Mouse (Mus musculus): ENCODE data around the gene Ccdc124. TPM values are rescaled to one million over a fixed set of nuclear protein-coding genes. Genes with fewer than 3 reads are reported as not detected.
"Not testable (repeated sequence)": the region's sequence is repeated elsewhere in the genome, so short reads cannot be mapped to it uniquely, and the experiment has no call there.

Ccdc124 gene
- total RNA-seq, 2 experiments from 2014 or later, result 45.2 to 49.4 TPM

DNA sequence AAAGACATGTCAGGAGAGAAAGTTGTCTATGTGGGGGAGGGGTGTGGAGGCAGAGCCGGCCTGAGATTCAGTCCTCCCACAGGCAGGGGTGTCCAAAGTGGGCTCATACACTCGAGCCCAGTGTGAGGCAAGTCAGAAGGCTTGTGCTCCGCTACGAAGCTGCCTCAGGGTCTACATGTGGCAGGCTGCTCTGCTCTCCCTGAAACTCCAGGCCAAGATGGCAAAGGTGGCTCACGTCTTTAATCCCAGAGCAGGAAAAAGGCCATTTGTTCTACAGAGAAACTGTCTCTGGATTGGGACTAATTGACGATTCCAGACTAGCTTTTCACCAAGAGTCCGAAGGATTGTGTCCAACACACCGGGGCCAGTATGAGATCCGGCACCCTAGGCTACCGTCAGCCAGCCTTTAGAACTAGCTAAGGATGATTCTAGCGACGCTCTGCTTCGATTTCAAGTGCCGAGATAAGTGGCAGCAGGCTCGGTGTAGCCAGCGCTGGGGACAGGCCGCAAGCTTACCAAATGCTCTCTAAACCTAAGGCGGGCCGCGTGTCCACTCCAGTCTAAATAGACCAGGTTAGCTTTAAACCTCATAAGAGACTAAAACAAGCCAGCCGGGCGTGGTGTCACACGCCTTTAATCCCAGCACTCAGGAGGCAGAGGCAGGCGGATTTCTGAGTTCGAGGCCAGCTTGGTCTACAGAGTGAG, 22.7 kb upstream of the Ccdc124 start:
- intact Hi-C loops (cut with DNase I), result loop anchor here (1.0 to 5.0 kb wide), 2 partner anchors 23 to 431 kb away; partner anchors contain the start of gene Ccdc124
- DNase-seq, result no peak

GRCm38 (mm10) chr8:70895571-70896259, 22.0 kb upstream of the Ccdc124 start:
- intact Hi-C loops (cut with DNase I), result loop anchor here (5.0 kb wide), 1 partner anchor 432 kb away; no protein-coding TSS in a partner anchor

GRCm38 (mm10) chr8:70894771-70895545, 21.2 kb upstream of the Ccdc124 start:
- intact Hi-C loops (cut with DNase I), result loop anchor here (5.0 kb wide), 1 partner anchor 432 kb away; no protein-coding TSS in a partner anchor
- no peak for DNase-seq

More at GRCm38 (mm10) chr8:70895571-70896259, 22.0 kb upstream of the Ccdc124 start:
- not testable (repeated sequence) for DNase-seq

- DNase-seq, result no peak
- intact Hi-C loops (cut with DNase I), result no loop called here
These were observed 20.6 kb upstream of the Ccdc124 start for GRCm38 (mm10) chr8:70894385-70894720.

- peak; percentile 64 to 78 for DNase-seq
- intact Hi-C loops (cut with DNase I), result loop anchor here (1.0 kb wide), 1 partner anchor 21 kb away; the partner anchor contains the start of gene Ccdc124
These were observed 20.1 kb upstream of the Ccdc124 start for GRCm38 (mm10) chr8:70893656-70894384.

- intact Hi-C loops (cut with DNase I), result loop anchor here (1.0 kb wide), 1 partner anchor 20 kb away; the partner anchor contains the start of gene Ccdc124
These were observed 19.3 kb upstream of the Ccdc124 start for GRCm38 (mm10) chr8:70892896-70893655.

GRCm38 (mm10) chr8:70892022-70892895, 18.5 kb upstream of the Ccdc124 start, which contains the start of gene Slc5a5:
Gene Slc5a5, minus strand, starts transcription at chr8:70892757.
- no peak for DNase-seq
- intact Hi-C loops (cut with DNase I), result no loop called here

More at GRCm38 (mm10) chr8:70892896-70893655, 19.3 kb upstream of the Ccdc124 start:
- DNase-seq, result no peak

- no peak for DNase-seq
- intact Hi-C loops (cut with DNase I), result no loop called here
These were observed 17.6 kb upstream of the Ccdc124 start for GRCm38 (mm10) chr8:70891356-70891755.

GRCm38 (mm10) chr8:70890656-70891055, 16.9 kb upstream of the Ccdc124 start:
- intact Hi-C loops (cut with DNase I), result no loop called here
- DNase-seq, result no peak

DNA sequence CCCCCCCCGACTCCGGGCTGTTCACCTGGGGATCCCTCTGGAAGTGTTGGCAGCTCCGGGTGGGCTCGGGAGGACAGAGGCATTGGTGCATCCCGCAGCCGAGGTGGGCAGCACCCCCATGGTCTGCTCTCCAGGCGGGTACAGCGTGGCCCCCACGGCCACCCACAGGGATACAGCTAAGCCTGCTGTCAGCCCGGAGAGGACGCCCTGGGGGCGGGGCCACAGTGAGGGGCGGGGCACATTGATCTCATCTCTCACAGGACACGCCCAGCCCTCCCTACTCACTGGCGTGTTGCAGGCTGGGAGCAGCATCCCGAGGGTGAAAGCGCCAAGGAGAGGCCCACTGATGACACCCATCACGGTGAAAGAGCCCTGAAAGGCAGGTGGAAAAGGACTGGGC, 13.9 kb upstream of the Ccdc124 start:
- intact Hi-C loops (cut with DNase I), result no loop called here
- DNase-seq, result no peak

GRCm38 (mm10) chr8:70885612-70886011, 11.9 kb upstream of the Ccdc124 start:
- no peak for DNase-seq

GRCm38 (mm10) chr8:70884683-70885082, 10.9 kb upstream of the Ccdc124 start:
- intact Hi-C loops (cut with DNase I), result no loop called here
- no peak for DNase-seq

More at GRCm38 (mm10) chr8:70885612-70886011, 11.9 kb upstream of the Ccdc124 start:
- intact Hi-C loops (cut with DNase I), result no loop called here

DNA sequence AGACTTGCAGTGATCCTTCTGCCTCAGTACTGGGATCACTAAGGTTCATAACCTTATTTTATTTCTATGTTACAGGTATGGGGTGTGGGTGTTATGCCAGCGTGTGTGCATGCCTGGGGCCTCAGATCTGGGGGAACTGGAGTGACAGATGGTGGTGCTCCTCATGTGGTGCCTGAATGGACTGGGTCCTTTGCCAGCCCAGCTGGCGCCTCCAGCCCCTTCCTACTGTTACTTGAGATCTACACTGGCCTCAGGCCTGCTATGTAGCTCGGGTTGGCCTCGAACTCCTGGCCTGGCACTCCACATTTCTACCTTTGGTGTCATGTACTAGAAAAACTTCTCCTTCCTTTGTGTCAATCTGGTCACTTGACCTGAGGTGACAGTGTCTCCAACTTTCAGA, 10.5 kb upstream of the Ccdc124 start:
- intact Hi-C loops (cut with DNase I), result no loop called here
- DNase-seq, result no peak

- intact Hi-C loops (cut with DNase I), result no loop called here
- DNase-seq, result no peak
These were observed 6.8 kb upstream of the Ccdc124 start for GRCm38 (mm10) chr8:70880546-70880945.

GRCm38 (mm10) chr8:70880126-70880525, 6.4 kb upstream of the Ccdc124 start:
- peak; percentile 60 to 63 for DNase-seq
- intact Hi-C loops (cut with DNase I), result no loop called here

GRCm38 (mm10) chr8:70879500-70879899, 5.8 kb upstream of the Ccdc124 start:
- no peak for DNase-seq
- intact Hi-C loops (cut with DNase I), result no loop called here

DNA sequence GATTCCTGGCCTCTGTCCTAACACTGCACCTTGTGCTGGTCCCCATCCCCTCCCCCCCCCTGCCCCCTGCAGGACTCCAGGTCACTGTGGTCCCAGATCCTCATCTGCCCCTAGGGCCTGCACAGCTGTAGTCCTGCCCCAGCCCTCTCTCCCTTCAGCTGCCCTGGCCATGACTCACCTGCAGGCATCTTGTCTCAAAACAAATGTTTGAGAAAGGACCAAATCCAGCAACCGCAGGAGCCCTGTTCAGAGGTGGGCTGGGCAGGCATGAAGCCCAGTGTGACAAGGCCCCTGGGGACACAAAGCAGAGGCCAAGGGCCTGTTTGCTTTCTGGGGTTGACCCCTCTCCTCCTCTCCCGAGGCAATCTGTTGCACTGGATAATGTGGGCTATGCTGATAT, 4.4 kb upstream of the Ccdc124 start:
- DNase-seq, result no peak
- intact Hi-C loops (cut with DNase I), result no loop called here

DNA sequence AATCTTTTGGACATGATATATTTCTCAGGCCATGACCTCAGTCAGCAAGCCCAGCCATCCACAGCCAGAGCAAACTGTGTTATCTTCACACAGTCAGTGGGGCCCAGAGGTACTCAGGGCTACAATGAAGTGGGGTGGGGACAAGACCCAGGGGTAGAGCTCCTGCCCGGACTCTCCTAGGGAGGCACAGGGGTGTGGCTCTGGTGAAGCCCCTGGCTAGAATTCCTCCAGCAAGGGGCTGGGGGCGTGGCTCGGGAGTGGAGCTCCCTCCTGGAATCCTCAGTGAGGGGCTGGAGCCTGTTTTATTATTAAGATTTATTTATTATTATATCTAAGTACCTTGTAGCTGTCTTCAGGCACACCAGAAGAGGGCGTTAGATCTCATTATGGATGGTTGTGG, 2.6 kb upstream of the Ccdc124 start:
- intact Hi-C loops (cut with DNase I), result no loop called here
- DNase-seq, result no peak

All from heart, postnatal 36 days (tissue).